Mouse (Mus musculus) ovary, adult 18-20 months (tissue): ENCODE measurements at regions not wholly inside any gene's neighbourhood (a gene's known extent, or its start where the extent isn't known, plus 50 kb on each side); places are given as distances from the start of the nearest gene placed in this dataset.

Experiments used
- DNase-seq: peaks from one replicate; pipeline ENCODE4 v3.0.0; 2022; ENCODE audit warnings: low spot score, mixed read lengths

- DNase-seq: no peak
Measured at GRCm38 (mm10) chr8:15487579-15487978, 441.7 kb upstream of the BB014433 start.

DNA sequence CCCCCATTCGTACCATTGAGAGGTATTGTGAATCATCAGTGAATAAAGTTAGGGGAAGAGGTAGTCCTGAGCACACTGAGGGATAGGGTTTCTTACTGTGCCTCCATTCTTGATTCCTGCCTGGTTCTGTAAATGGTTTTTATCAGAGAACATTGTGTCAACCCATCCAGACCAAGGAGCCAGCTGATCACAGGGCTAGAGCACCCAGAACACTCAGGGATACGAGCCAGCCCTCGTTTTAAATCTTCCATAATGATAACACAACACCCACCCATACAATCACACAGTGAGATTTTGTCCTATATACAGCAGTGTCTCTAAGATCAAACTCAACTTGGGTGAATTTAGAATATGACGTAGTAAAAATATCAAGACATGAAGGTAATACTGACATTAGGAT is 424.7 kb upstream of the BB014433 start:
- DNase-seq: no peak

GRCm38 (mm10) chr8:15468540-15469476 is 422.9 kb upstream of the BB014433 start:
- DNase-seq: no peak

- DNase-seq: peak; percentile 5
Measured at GRCm38 (mm10) chr8:15438546-15438945, 392.7 kb upstream of the BB014433 start.

GRCm38 (mm10) chr8:15394722-15395115 is 348.8 kb upstream of the BB014433 start:
- DNase-seq: peak; percentile 25

DNA sequence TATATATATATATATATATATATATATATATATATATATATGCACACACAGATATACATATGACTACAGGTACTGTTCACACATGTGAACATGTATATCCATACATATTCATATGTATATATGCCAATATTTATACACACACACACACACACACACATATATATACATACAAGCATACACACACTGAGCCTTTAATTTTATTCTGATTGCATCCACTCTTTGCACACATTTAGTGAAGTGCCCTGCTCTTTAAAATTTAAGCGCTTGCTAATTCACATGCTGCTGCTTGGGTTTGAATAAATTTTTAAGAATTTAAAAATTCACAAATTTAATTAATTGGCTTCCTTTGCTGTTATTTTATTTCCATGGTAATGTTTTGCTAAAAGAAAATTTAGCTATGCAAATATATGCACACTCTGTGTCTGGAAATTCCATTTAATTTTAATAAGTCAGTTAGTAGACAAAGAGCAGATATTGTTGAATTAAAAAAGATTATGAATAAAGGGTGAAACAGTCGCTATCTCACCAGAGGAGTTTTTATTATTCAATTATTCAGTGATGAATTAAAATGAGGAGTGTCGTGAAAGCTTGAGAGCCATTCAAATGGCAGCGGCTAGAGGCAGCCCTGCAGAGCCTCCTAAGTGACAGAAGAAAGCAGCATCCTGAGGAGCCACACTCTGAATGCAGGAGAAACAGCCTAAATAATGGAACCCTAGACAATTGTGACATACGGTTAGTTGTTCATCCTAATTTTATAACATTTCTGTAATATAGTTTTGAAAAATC is 348.3 kb upstream of the BB014433 start:
- no peak for DNase-seq

- DNase-seq: no peak
Measured at GRCm38 (mm10) chr8:15392056-15392455, 346.2 kb upstream of the BB014433 start.

DNA sequence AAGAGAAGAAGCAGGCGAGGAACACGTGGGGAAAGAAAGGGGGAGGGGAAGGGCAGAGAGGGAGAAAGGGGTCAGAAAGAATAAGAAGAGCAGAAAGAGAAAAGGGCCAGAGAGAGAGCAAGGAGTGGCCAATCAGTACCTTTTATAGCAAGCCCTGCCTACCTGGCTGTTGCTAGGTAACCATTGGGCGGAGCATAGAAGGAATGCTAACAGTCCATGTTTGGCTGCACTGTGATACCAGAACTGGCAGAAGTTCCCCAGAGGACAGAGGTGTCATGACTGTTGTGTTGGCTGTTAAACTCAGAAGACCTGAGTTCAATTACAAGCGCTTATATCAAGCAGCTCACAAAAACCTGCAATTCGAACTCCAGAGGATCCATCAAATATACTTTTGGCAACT is 342.9 kb upstream of the BB014433 start:
- DNase-seq: no peak

DNA sequence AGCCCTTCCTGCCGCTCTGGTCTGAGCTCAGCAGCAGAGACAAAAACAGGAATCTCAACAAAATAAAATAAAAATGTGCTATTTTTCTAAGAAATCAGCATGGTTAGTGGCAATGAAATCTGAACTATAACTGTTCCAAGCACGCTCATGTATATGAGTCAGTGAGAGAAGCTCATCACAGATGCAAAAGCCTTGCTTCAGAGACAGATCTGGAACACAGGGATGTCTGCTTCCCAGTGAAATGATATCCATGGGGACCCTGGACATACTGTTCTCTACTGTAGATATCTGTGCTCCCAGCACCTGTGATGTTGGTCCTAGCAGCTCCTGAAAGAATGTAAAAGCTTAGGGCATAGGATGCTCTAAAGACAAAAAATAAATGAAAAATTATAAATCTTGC is 321.2 kb upstream of the BB014433 start:
- DNase-seq: no peak

- no peak for DNase-seq
Measured at GRCm38 (mm10) chr8:15364546-15364945, 318.7 kb upstream of the BB014433 start.

GRCm38 (mm10) chr8:15344151-15344550 is 298.3 kb upstream of the BB014433 start:
- DNase-seq: no peak

GRCm38 (mm10) chr8:15343616-15344015 is 297.7 kb upstream of the BB014433 start:
- DNase-seq: no peak

GRCm38 (mm10) chr8:15334532-15334931 is 288.7 kb upstream of the BB014433 start:
- no peak for DNase-seq

DNA sequence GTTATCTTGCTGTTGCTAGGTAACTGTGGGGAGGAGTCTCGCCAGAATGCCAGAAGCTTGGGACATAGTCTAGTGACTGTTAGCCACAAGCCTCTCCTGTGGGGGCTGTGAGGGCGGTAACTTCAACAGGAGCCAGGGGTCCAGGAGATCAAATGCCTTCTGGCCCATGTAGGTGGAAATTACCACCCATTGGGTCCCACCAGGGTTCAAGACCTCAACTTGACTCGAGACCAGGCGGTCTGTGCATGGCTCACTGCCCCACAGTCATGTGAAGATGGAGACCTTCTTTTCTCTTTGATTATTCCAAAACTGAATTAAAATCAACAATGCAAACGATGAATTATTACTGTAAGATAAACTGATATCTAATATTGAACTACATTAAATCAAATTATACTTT is 281.4 kb upstream of the BB014433 start:
- DNase-seq: no peak

DNA sequence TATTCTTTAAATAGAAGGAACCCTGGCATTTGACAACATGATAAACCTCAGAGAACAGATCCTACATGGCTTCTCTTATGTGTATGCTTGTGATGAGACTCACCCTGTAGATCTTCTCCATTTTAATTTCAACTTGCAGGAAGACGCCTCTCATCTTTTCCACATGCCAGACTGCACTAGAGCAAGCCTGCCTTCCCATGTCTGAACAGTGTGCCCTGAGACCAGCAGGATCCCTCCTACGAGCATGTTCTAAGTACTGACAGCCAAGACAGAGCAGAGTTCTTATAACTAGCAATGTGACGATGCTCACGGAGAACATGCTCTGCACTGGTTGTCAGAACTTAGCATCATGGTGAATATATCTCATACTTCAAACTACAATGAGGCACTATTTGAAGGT is 277.5 kb upstream of the BB014433 start:
- no peak for DNase-seq

DNA sequence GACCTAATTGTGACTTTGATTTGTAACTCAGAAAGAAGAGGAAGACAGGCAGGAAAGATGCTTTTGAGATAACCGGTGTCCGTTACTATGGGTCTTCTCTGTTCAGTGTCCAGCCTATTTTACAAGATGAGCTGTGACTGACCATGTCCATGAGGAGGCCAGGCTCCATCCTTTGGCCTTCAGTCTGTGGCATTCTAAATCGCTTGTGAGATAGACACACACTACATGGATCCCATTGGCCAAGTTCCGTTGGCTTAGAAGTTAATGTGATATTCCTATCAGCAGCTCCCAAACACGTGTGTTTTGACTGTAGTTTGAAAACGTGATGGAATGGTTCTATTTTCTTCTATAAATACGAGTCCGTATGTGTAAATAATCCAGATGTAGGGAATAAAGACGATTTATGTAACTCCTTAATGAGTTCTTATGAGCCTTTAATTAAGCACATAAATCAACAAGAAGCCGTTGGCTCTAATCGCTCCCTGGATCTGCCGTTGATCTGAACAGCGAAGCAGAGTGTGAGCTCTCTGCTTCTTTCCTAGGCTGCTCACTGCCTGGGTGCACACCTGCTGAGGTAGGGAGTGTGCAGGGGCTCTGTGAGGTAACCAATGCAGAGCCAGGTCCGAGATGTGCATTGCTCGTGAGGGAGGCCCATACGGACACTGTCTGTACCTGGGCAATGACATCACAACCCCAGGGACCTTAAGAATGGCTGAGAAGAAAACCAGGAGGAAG is 272.4 kb upstream of the BB014433 start:
- no peak for DNase-seq

DNA sequence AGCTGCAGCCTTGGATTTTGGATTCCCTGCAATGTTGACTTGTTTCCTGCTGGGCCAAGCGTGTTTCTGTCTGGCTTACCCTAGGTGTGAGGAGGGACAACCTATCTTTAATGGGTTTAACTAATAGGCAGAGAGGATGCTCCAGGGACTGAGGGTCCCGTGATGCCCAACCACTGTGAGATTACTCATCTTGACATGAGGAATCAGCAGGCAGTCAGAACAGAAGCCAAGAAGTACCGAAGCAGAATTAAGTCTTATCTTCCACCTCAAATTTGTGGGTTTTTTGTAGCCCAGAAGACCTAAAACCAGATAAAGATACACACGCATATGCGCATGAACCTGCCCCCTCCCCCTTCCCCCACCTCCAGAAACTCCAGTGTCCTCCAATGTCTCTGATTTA is 267.6 kb upstream of the BB014433 start:
- no peak for DNase-seq

DNA sequence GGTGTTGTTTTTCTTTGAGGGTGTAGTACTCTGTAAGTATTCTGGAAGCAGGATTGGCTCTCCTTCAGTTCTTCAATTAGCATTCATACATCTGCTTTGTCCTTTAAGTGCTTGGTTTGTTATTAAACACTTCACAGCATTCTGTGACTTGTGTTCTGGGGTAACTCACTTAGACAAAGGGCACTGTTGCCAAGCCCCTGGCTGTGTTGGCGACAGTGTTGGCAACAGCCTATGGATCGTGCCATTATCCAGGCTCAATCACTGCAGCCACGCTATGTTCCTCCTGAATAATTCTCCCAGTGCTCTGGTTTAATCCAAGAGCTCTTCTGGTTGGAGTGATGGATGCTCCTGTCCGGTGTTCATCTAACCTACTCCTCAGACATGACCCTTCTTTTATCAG is 265.6 kb upstream of the BB014433 start:
- DNase-seq: no peak

GRCm38 (mm10) chr8:15311045-15311444 is 265.2 kb upstream of the BB014433 start:
- no peak for DNase-seq

- DNase-seq: no peak
Measured at GRCm38 (mm10) chr8:15304143-15304677, 258.3 kb upstream of the BB014433 start.

DNA sequence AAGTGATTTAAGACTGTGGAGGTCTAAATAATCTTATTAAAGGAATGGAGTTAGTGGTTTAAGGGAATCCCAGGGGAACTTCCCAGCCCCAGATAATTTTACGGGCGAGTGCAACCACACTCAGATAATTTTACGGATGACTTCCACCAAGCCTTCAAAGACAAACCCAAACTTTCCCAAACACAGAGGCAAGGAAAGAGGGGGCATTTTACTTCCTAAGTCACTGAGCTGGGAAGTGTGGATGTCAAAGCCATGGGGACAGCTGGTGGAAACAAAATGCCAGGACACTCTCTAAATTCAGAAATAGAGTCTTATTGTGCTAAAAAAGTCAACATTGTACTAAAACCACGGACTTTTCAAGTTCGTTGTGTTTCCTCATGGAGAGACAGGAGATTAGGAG is 227.9 kb upstream of the BB014433 start:
- DNase-seq: no peak
